Mouse (Mus musculus): ENCODE measurements around the gene Tff3.

GRCm38 (mm10) chr17:31096893-31097292 lies 32.6 kb downstream of the Tff3 start:
- TF ChIP-seq POLR2A (IDR thresholded peaks at IDR 0.05; ENCODE audit: borderline replicate concordance, insufficient read depth, low read length): no peak
- TF ChIP-seq CTCF (IDR thresholded peaks at IDR 0.05; ENCODE audit: borderline replicate concordance, insufficient read depth, low read depth, low read length): no peak

Data from cerebellum, adult 2 months (tissue).